Mouse (Mus musculus): Measurements from ENCODE around the gene Zmym1. TPM values are rescaled to one million over a fixed set of nuclear protein-coding genes. Genes with fewer than 3 reads are reported as not detected.
"Not testable (repeated sequence)": the region's sequence is repeated elsewhere in the genome, so short reads cannot be mapped to it uniquely, and the experiment has no call there.

Gene Zmym1
- polyA plus RNA-seq (2015; fragmentation: Nextera tagmentation; extraction: Ambion mirVana) = 14.5 and 17.5 TPM in 2 replicates

- H3K4me1 ChIP-seq = 0 out of 2 replicates have a peak, but pooled peaks cover 6% of the 10 kb centered on the region
- 0 out of 2 replicates have a peak within 1 kb of the TSS, but pooled peaks have one; percentile 51 for H3K27ac ChIP-seq (replicated peaks)
- H3K9ac ChIP-seq = peak within 1 kb of the TSS; percentile 70
- peak; percentile 90 for ATAC-seq (ENCODE audit: insufficient number of reproducible peaks, low FRiP score, low TSS enrichment, low read depth)
- H3K4me3 ChIP-seq (replicated peaks) = peak within 1 kb of the TSS; percentile 83
- H3K27me3 ChIP-seq = no peaks in the 10 kb centered on the region
- H3K4me2 ChIP-seq (replicated peaks) = peak within 1 kb of the TSS; percentile 59
- WGBS = 1% methylated on average over 38 of the region's 38 CpGs
- no peaks in the 10 kb centered on the region for H3K9me3 ChIP-seq (replicated peaks)
- H3K36me3 ChIP-seq = peaks cover 16% of the 10 kb centered on the region
Observed at GRCm38 (mm10) chr4:127060585-127061290, at the start of gene Zmym1. TSS of gene Zmym1 (minus strand) at chr4:127061152.

DNA sequence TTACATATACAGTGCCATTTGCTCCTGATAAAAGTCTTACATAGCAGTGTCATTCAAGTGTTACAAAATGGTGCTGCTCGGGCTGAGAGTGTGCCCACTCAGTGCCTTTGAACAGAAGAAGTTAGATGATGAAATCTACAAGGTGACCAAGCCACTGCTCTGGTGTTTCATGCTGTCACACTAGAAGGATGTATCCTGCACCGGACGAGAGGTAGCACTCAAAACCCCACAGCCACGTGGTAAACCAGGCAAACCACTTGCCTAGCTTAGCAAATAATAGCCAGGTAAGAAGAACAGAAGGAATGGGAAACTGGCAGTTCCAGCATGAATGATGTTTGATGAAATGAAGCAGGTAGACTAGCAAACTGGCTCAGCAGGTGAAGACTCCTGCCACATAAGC lies 49.6 kb upstream of the Zmym1 start:
- Histone ChIP-seq H3K9me3 (replicated peaks) (no peaks in the 10 kb centered on the region), H3K9ac (no peak overlapping the region), H3K27me3 (no peaks in the 10 kb centered on the region), H3K4me1 (no peaks in the 10 kb centered on the region), H3K27ac (replicated peaks) (no peak overlapping the region), H3K4me3 (replicated peaks) (no peak overlapping the region), H3K4me2 (replicated peaks) (no peak overlapping the region), H3K36me3 (peaks cover 10% of the 10 kb centered on the region)
- WGBS = 72% methylated on average over 4 of the region's 4 CpGs
- ATAC-seq (ENCODE audit: insufficient number of reproducible peaks, low FRiP score, low TSS enrichment, low read depth) = no peak

- no peak overlapping the region for H3K4me2 ChIP-seq (replicated peaks)
- H3K4me1 ChIP-seq = no peaks in the 10 kb centered on the region
- H3K4me3 ChIP-seq (replicated peaks) = no peak overlapping the region
- H3K9ac ChIP-seq = no peak overlapping the region
- no peak for ATAC-seq (ENCODE audit: insufficient number of reproducible peaks, low FRiP score, low TSS enrichment, low read depth)
- H3K9me3 ChIP-seq (replicated peaks) = no peaks in the 10 kb centered on the region
- H3K27me3 ChIP-seq = no peaks in the 10 kb centered on the region
- 94% methylated on average over 4 of the region's 4 CpGs for WGBS
- peaks cover 10% of the 10 kb centered on the region for H3K36me3 ChIP-seq
- no peak overlapping the region for H3K27ac ChIP-seq (replicated peaks)
Observed at GRCm38 (mm10) chr4:127107566-127107965, 46.6 kb upstream of the Zmym1 start.

GRCm38 (mm10) chr4:127099552-127099951 lies 38.6 kb upstream of the Zmym1 start:
- not testable (repeated sequence) for H3K9ac ChIP-seq; H3K36me3 ChIP-seq; H3K27ac ChIP-seq (replicated peaks); H3K4me2 ChIP-seq (replicated peaks); H3K9me3 ChIP-seq (replicated peaks); ATAC-seq (ENCODE audit: insufficient number of reproducible peaks, low FRiP score, low TSS enrichment, low read depth); H3K27me3 ChIP-seq; H3K4me1 ChIP-seq; H3K4me3 ChIP-seq (replicated peaks)
- 94% methylated on average over 1 of the region's 2 CpGs for WGBS

GRCm38 (mm10) chr4:127095090-127095489 lies 34.1 kb upstream of the Zmym1 start:
- Histone ChIP-seq H3K27me3 (no peaks in the 10 kb centered on the region), H3K4me3 (replicated peaks) (no peak overlapping the region), H3K4me2 (replicated peaks) (no peak overlapping the region), H3K4me1 (no peaks in the 10 kb centered on the region), H3K9ac (no peak overlapping the region), H3K27ac (replicated peaks) (no peak overlapping the region), H3K9me3 (replicated peaks) (no peaks in the 10 kb centered on the region), H3K36me3 (peaks cover 11% of the 10 kb centered on the region; the same call in 1 of the 2 replicates)
- 94% methylated on average over 4 of the region's 4 CpGs for WGBS
- ATAC-seq (ENCODE audit: insufficient number of reproducible peaks, low FRiP score, low TSS enrichment, low read depth) = no peak

GRCm38 (mm10) chr4:127091188-127091587 lies 30.2 kb upstream of the Zmym1 start:
- Histone ChIP-seq H3K9me3 (replicated peaks) (no peaks in the 10 kb centered on the region), H3K9ac (no peak overlapping the region), H3K4me3 (replicated peaks) (no peak overlapping the region), H3K36me3 (peaks cover 21% of the 10 kb centered on the region), H3K27me3 (no peaks in the 10 kb centered on the region), H3K4me2 (replicated peaks) (no peak overlapping the region), H3K27ac (replicated peaks) (no peak overlapping the region), H3K4me1 (no peaks in the 10 kb centered on the region)
- no peak for ATAC-seq (ENCODE audit: insufficient number of reproducible peaks, low FRiP score, low TSS enrichment, low read depth)
- WGBS = 88% methylated on average over 1 of the region's 1 CpGs

- Histone ChIP-seq H3K4me3 (replicated peaks) (no peak overlapping the region), H3K9ac (no peak overlapping the region), H3K36me3 (peaks cover 13% of the 10 kb centered on the region), H3K27me3 (no peaks in the 10 kb centered on the region), H3K4me2 (replicated peaks) (no peak overlapping the region), H3K27ac (replicated peaks) (no peak overlapping the region), H3K9me3 (replicated peaks) (no peaks in the 10 kb centered on the region), H3K4me1 (no peaks in the 10 kb centered on the region)
- no peak for ATAC-seq (ENCODE audit: insufficient number of reproducible peaks, low FRiP score, low TSS enrichment, low read depth)
- WGBS = 72% methylated on average over 1 of the region's 1 CpGs
Observed at GRCm38 (mm10) chr4:127085761-127086160, 24.8 kb upstream of the Zmym1 start.

DNA sequence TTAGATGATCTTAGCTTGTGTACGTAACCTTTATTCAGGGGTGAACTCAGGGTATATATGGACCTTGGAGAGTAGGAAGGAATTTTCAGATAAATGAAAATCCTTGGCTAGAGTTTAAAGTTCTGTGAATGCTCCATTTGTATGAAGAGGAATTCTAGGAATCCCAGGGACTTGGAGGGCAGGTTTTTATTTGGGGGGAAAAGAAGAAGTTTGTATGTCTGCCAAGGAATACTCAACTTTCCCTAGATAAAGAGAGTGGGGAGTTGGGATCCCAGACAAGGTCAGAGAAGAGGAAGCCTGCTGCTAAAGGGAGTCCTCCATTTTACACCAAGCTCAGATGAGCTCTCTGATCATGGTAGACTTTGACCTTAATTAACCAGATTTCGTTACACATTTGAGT lies 22.2 kb upstream of the Zmym1 start:
- 86% methylated on average over 2 of the region's 2 CpGs for WGBS

DNA sequence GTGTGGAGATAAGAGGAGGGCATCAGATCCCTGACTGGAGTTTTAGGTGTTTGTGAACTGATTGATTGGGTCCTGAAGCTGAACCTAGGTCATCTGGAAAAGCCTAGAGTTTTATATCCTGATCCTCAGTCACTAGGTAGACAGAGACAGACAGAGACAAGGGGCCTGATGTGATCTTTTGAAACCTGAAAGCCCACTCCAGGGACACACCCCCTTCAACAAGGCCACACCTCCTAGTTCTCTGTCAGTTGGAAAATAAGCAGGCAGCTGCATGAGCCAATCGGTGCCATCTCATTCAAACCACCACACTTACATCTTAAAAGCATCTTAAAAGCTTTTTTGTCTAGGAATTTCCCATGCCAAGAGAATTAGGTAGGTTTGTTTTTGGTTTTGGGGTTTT lies 19.9 kb upstream of the Zmym1 start:
- Histone ChIP-seq H3K27me3 (no peaks in the 10 kb centered on the region), H3K9ac (no peak overlapping the region), H3K36me3 (no peaks in the 10 kb centered on the region), H3K4me2 (replicated peaks) (no peak overlapping the region), H3K9me3 (replicated peaks) (no peaks in the 10 kb centered on the region), H3K4me1 (peaks cover 11% of the 10 kb centered on the region), H3K27ac (replicated peaks) (no peak overlapping the region), H3K4me3 (replicated peaks) (no peak overlapping the region)
- 37% methylated on average over 1 of the region's 1 CpGs for WGBS
- ATAC-seq (ENCODE audit: insufficient number of reproducible peaks, low FRiP score, low TSS enrichment, low read depth) = no peak

More for the DNA sequence above, 22.2 kb upstream of the Zmym1 start:
- no peaks in the 10 kb centered on the region for H3K27me3 ChIP-seq
- H3K27ac ChIP-seq (replicated peaks) = no peak overlapping the region
- no peak overlapping the region for H3K9ac ChIP-seq
- no peak overlapping the region for H3K4me2 ChIP-seq (replicated peaks)
- peaks cover 6% of the 10 kb centered on the region for H3K4me1 ChIP-seq
- 0 out of 2 replicates have a peak, but pooled peaks cover 2% of the 10 kb centered on the region for H3K36me3 ChIP-seq
- no peaks in the 10 kb centered on the region for H3K9me3 ChIP-seq (replicated peaks)
- H3K4me3 ChIP-seq (replicated peaks) = no peak overlapping the region
- ATAC-seq (ENCODE audit: insufficient number of reproducible peaks, low FRiP score, low TSS enrichment, low read depth) = no peak

GRCm38 (mm10) chr4:127076875-127077548 lies 16.1 kb upstream of the Zmym1 start, which contains the start of gene Zmym6:
TSS of gene Zmym6 (plus strand) at chr4:127077383.
- WGBS = under 1% methylated on average over 46 of the region's 46 CpGs
- H3K4me3 ChIP-seq (replicated peaks) = peak within 1 kb of the TSS; percentile 59

DNA sequence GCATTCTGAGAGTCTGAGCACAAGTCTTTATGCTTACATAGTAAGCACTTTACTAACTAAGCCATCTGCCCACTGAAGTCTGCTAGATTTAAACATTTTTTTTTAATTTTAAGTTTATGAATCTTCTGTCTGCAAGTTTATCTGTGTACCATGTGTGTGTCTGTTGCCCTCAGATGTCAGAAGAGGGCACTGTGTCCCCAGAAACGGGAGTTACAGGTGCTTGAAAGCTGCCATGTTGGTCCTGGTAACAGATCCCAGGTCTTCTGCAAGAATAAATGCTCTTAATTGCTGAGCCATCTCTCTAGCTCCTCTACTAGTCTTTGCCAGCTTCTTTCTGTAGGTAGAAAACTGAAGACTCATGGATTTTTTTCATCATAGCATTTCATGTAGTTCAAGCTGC lies 14.0 kb upstream of the Zmym1 start:
- no peaks in the 10 kb centered on the region for H3K27me3 ChIP-seq
- H3K4me2 ChIP-seq (replicated peaks) = no peak overlapping the region
- 60% methylated on average over 1 of the region's 1 CpGs for WGBS
- H3K36me3 ChIP-seq = no peaks in the 10 kb centered on the region
- peaks cover 11% of the 10 kb centered on the region for H3K4me1 ChIP-seq
- H3K9ac ChIP-seq = no peak overlapping the region
- H3K27ac ChIP-seq (replicated peaks) = no peak overlapping the region
- H3K9me3 ChIP-seq (replicated peaks) = no peaks in the 10 kb centered on the region
- ATAC-seq (ENCODE audit: insufficient number of reproducible peaks, low FRiP score, low TSS enrichment, low read depth) = no peak
- H3K4me3 ChIP-seq (replicated peaks) = no peak overlapping the region

More at GRCm38 (mm10) chr4:127076875-127077548, 16.1 kb upstream of the Zmym1 start, which contains the start of gene Zmym6:
- H3K36me3 ChIP-seq = no peaks in the 10 kb centered on the region
- H3K4me1 ChIP-seq = peaks cover 11% of the 10 kb centered on the region
- no peaks in the 10 kb centered on the region for H3K9me3 ChIP-seq (replicated peaks)
- ATAC-seq (ENCODE audit: insufficient number of reproducible peaks, low FRiP score, low TSS enrichment, low read depth) = peak; percentile 96
- H3K27ac ChIP-seq (replicated peaks) = peak within 1 kb of the TSS; percentile 93
- peak within 1 kb of the TSS; percentile 29; the same call in 1 of the 2 replicates for H3K9ac ChIP-seq
- no peaks in the 10 kb centered on the region for H3K27me3 ChIP-seq
- peak within 1 kb of the TSS; percentile 51 for H3K4me2 ChIP-seq (replicated peaks)
